Mouse (Mus musculus) retina, postnatal 7 days (tissue): ENCODE results near the gene Hspa1b.

Experiments
- DNase-seq: peaks from one replicate; pipeline ENCODE4 v3.0.0-alpha.2; 2012; ENCODE audit warnings: low read depth, low spot score

The Hspa1b gene

GRCm38 (mm10) chr17:34931061-34931734 is 27.8 kb downstream of the Hspa1b start, which contains the start of gene Neu1:
Gene Neu1 (plus strand): TSS chr17:34931253.
- peak; percentile 95 for DNase-seq

- DNase-seq, result no peak
Observed at GRCm38 (mm10) chr17:34928841-34929240, 30.2 kb downstream of the Hspa1b start.

GRCm38 (mm10) chr17:34927306-34928019 is 31.6 kb downstream of the Hspa1b start:
- no peak for DNase-seq

- DNase-seq, result no peak
Observed at GRCm38 (mm10) chr17:34924258-34924657, 34.8 kb downstream of the Hspa1b start.

GRCm38 (mm10) chr17:34922939-34923338 is 36.1 kb downstream of the Hspa1b start:
- no peak for DNase-seq

- no peak for DNase-seq
Observed at GRCm38 (mm10) chr17:34917188-34917587, 41.9 kb downstream of the Hspa1b start.

- DNase-seq, result no peak
Observed at GRCm38 (mm10) chr17:34916316-34916715, 42.7 kb downstream of the Hspa1b start.

GRCm38 (mm10) chr17:34915410-34915831 is 43.6 kb downstream of the Hspa1b start:
- DNase-seq, result no peak

GRCm38 (mm10) chr17:34913930-34914665 is 44.9 kb downstream of the Hspa1b start, which contains the start of gene Slc44a4:
Gene Slc44a4 (plus strand): TSS chr17:34914466.
- no peak for DNase-seq

- DNase-seq, result peak; percentile 79
Observed at GRCm38 (mm10) chr17:34911945-34912351, 47.1 kb downstream of the Hspa1b start.

GRCm38 (mm10) chr17:34910982-34911381 is 48.1 kb downstream of the Hspa1b start:
- no peak for DNase-seq
